Mouse (Mus musculus): Measurements from ENCODE around the gene Ndufc1.
"Not testable (repeated sequence)": the region's sequence is repeated elsewhere in the genome, so short reads cannot be mapped to it uniquely, and the experiment has no call there.

Gene Ndufc1

GRCm38 (mm10) chr3:51396219-51397068 lies 12.3 kb downstream of the Ndufc1 start, which contains the start of gene Mgarp:
Mgarp (minus strand) TSS chr3:51396738.
- DNase-seq (ENCODE audit: low read depth, low spot score) = peak; percentile 94

- peak; percentile 66 for DNase-seq (ENCODE audit: low read depth, low spot score)
These were observed 13.2 kb downstream of the Ndufc1 start for GRCm38 (mm10) chr3:51395461-51396145.

- peak; percentile 44 for DNase-seq (ENCODE audit: low read depth, low spot score)
These were observed 13.9 kb downstream of the Ndufc1 start for GRCm38 (mm10) chr3:51394881-51395280.

- DNase-seq (ENCODE audit: low read depth, low spot score) = no peak
These were observed 15.1 kb downstream of the Ndufc1 start for GRCm38 (mm10) chr3:51393651-51394050.

- DNase-seq (ENCODE audit: low read depth, low spot score) = not testable (repeated sequence)
These were observed 15.8 kb downstream of the Ndufc1 start for GRCm38 (mm10) chr3:51393018-51393417.

GRCm38 (mm10) chr3:51391591-51391990 lies 17.2 kb downstream of the Ndufc1 start:
- DNase-seq (ENCODE audit: low read depth, low spot score) = no peak

- DNase-seq (ENCODE audit: low read depth, low spot score) = no peak
These were observed 17.7 kb downstream of the Ndufc1 start for GRCm38 (mm10) chr3:51391095-51391494.

GRCm38 (mm10) chr3:51388904-51389303 lies 19.9 kb downstream of the Ndufc1 start:
- no peak for DNase-seq (ENCODE audit: low read depth, low spot score)

- no peak for DNase-seq (ENCODE audit: low read depth, low spot score)
These were observed 20.9 kb downstream of the Ndufc1 start for GRCm38 (mm10) chr3:51387868-51388381.

GRCm38 (mm10) chr3:51387134-51387451 lies 21.7 kb downstream of the Ndufc1 start:
- DNase-seq (ENCODE audit: low read depth, low spot score) = no peak

GRCm38 (mm10) chr3:51386441-51387133 lies 22.2 kb downstream of the Ndufc1 start:
- peak; percentile 50 for DNase-seq (ENCODE audit: low read depth, low spot score)

GRCm38 (mm10) chr3:51383409-51383808 lies 25.4 kb downstream of the Ndufc1 start:
- no peak for DNase-seq (ENCODE audit: low read depth, low spot score)

GRCm38 (mm10) chr3:51380660-51381014 lies 28.2 kb downstream of the Ndufc1 start:
- DNase-seq (ENCODE audit: low read depth, low spot score) = peak; percentile 27

GRCm38 (mm10) chr3:51379786-51380659 lies 28.8 kb downstream of the Ndufc1 start:
- peak; percentile 64 for DNase-seq (ENCODE audit: low read depth, low spot score)

- peak; percentile 83 for DNase-seq (ENCODE audit: low read depth, low spot score)
These were observed 30.2 kb downstream of the Ndufc1 start for GRCm38 (mm10) chr3:51378665-51378946.

GRCm38 (mm10) chr3:51377878-51378664 lies 30.7 kb downstream of the Ndufc1 start:
- DNase-seq (ENCODE audit: low read depth, low spot score) = peak; percentile 89

GRCm38 (mm10) chr3:51375307-51376265 lies 33.2 kb downstream of the Ndufc1 start:
- DNase-seq (ENCODE audit: low read depth, low spot score) = peak; percentile 78

- peak; percentile 43 for DNase-seq (ENCODE audit: low read depth, low spot score)
These were observed 35.2 kb downstream of the Ndufc1 start for GRCm38 (mm10) chr3:51373544-51373943.

- peak; percentile 29 for DNase-seq (ENCODE audit: low read depth, low spot score)
These were observed 35.9 kb downstream of the Ndufc1 start for GRCm38 (mm10) chr3:51372883-51373282.

All from A20 (cell line).